Mouse (Mus musculus): ENCODE data around the gene Ankrd13b. TPM values are rescaled to one million over a fixed set of nuclear protein-coding genes. Genes with fewer than 3 reads are reported as not detected.

The Ankrd13b gene
- total RNA-seq, 2 experiments from 2014 or later = 216 to 217 TPM

- intact Hi-C loops (cut with DNase I) = no loop called here
- peak; percentile 84 for DNase-seq
These were observed 18.9 kb upstream of the Ankrd13b start for GRCm38 (mm10) chr11:77508068-77509021.

GRCm38 (mm10) chr11:77507426-77507825 lies 17.9 kb upstream of the Ankrd13b start:
- intact Hi-C loops (cut with DNase I) = no loop called here
- no peak for DNase-seq

- intact Hi-C loops (cut with DNase I) = no loop called here
These were observed 17.5 kb upstream of the Ankrd13b start for GRCm38 (mm10) chr11:77506941-77507340.

GRCm38 (mm10) chr11:77506273-77506672 lies 16.8 kb upstream of the Ankrd13b start:
- no peak for DNase-seq
- intact Hi-C loops (cut with DNase I) = no loop called here

More at GRCm38 (mm10) chr11:77506941-77507340, 17.5 kb upstream of the Ankrd13b start:
- DNase-seq = no peak

- no peak for DNase-seq
- intact Hi-C loops (cut with DNase I) = no loop called here
These were observed 16.0 kb upstream of the Ankrd13b start for GRCm38 (mm10) chr11:77505291-77505980.

- intact Hi-C loops (cut with DNase I) = no loop called here
- no peak for DNase-seq
These were observed 14.9 kb upstream of the Ankrd13b start for GRCm38 (mm10) chr11:77504377-77504776.

- intact Hi-C loops (cut with DNase I) = no loop called here
These were observed 14.0 kb upstream of the Ankrd13b start for GRCm38 (mm10) chr11:77503511-77503910.

GRCm38 (mm10) chr11:77502481-77502880 lies 13.0 kb upstream of the Ankrd13b start:
- no peak for DNase-seq
- intact Hi-C loops (cut with DNase I) = no loop called here

More at GRCm38 (mm10) chr11:77503511-77503910, 14.0 kb upstream of the Ankrd13b start:
- no peak for DNase-seq

- no peak for DNase-seq
- intact Hi-C loops (cut with DNase I) = no loop called here
These were observed 12.5 kb upstream of the Ankrd13b start for GRCm38 (mm10) chr11:77501971-77502370.

GRCm38 (mm10) chr11:77501392-77501791 lies 11.9 kb upstream of the Ankrd13b start:
- intact Hi-C loops (cut with DNase I) = no loop called here
- peak; percentile 85 for DNase-seq

GRCm38 (mm10) chr11:77500361-77501325 lies 11.2 kb upstream of the Ankrd13b start:
- DNase-seq = no peak
- intact Hi-C loops (cut with DNase I) = no loop called here

- peak; percentile 80 for DNase-seq
- intact Hi-C loops (cut with DNase I) = no loop called here
These were observed 9.9 kb upstream of the Ankrd13b start for GRCm38 (mm10) chr11:77499354-77499753.

GRCm38 (mm10) chr11:77498261-77499139 lies 9.0 kb upstream of the Ankrd13b start:
- intact Hi-C loops (cut with DNase I) = no loop called here

GRCm38 (mm10) chr11:77497851-77498250 lies 8.4 kb upstream of the Ankrd13b start:
- intact Hi-C loops (cut with DNase I) = no loop called here
- DNase-seq = no peak

More at GRCm38 (mm10) chr11:77498261-77499139, 9.0 kb upstream of the Ankrd13b start:
- DNase-seq = no peak

- intact Hi-C loops (cut with DNase I) = no loop called here
- DNase-seq = peak; percentile 50
These were observed 7.9 kb upstream of the Ankrd13b start for GRCm38 (mm10) chr11:77497341-77497756.

- DNase-seq = no peak
- intact Hi-C loops (cut with DNase I) = no loop called here
These were observed 6.0 kb upstream of the Ankrd13b start for GRCm38 (mm10) chr11:77495507-77495906.

GRCm38 (mm10) chr11:77494782-77495181 lies 5.3 kb upstream of the Ankrd13b start:
- intact Hi-C loops (cut with DNase I) = no loop called here
- DNase-seq = no peak

- intact Hi-C loops (cut with DNase I) = no loop called here
- DNase-seq = no peak
These were observed 4.8 kb upstream of the Ankrd13b start for GRCm38 (mm10) chr11:77494344-77494676.

GRCm38 (mm10) chr11:77493512-77494343 lies 4.2 kb upstream of the Ankrd13b start, which contains the start of gene Git1:
Gene Git1 (plus strand): TSS chr11:77493562.
- peak; percentile 45 for DNase-seq
- intact Hi-C loops (cut with DNase I) = no loop called here
